Mouse (Mus musculus) activated CD4-positive, CD25-positive, alpha-beta regulatory T cell, adult 4 months (primary cell): ENCODE data around the gene Dgkq. TPM values are rescaled to one million over a fixed set of nuclear protein-coding genes. Genes with fewer than 3 reads are reported as not detected.

Source experiments
- ATAC-seq: one replicate; pipeline ENCODE4 v1.8.0; 2017
- polyA plus RNA-seq, 2 experiments: library from polyadenylated mRNA; unstranded; fragments of 100-300 nt; shearing (Covaris generic); gene quantifications; one replicate each; pipeline ENCODE4 v1.2.1; 2017

Gene Dgkq
- polyA plus RNA-seq, 2 experiments from 2014 or later, result 4.4 to 4.5 TPM

- no peak for ATAC-seq
These were observed 11.4 kb upstream of the Dgkq start for GRCm38 (mm10) chr5:108680871-108681270.

- no peak for ATAC-seq
These were observed 10.4 kb upstream of the Dgkq start for GRCm38 (mm10) chr5:108679909-108680308.

- ATAC-seq, result no peak
These were observed 8.9 kb upstream of the Dgkq start for GRCm38 (mm10) chr5:108678296-108678854.

- no peak for ATAC-seq
These were observed 8.3 kb upstream of the Dgkq start for GRCm38 (mm10) chr5:108677605-108678295.

- ATAC-seq, result no peak
These were observed 7.5 kb upstream of the Dgkq start for GRCm38 (mm10) chr5:108676772-108677498.

GRCm38 (mm10) chr5:108675251-108675816, 5.9 kb upstream of the Dgkq start, which contains the start of gene Slc26a1:
Gene Slc26a1, minus strand, starts transcription at chr5:108675569.
- ATAC-seq, result no peak

- no peak for ATAC-seq
These were observed 5.2 kb upstream of the Dgkq start for GRCm38 (mm10) chr5:108674624-108675023.

GRCm38 (mm10) chr5:108671757-108672156, 2.3 kb upstream of the Dgkq start:
- no peak for ATAC-seq

GRCm38 (mm10) chr5:108670785-108671184, 1.3 kb upstream of the Dgkq start:
- ATAC-seq, result no peak

- no peak for ATAC-seq
These were observed 514 bp upstream of the Dgkq start for GRCm38 (mm10) chr5:108669986-108670385.

- peak; percentile 11 for ATAC-seq
These were observed 1.0 kb downstream of the Dgkq start for GRCm38 (mm10) chr5:108668387-108668932.

GRCm38 (mm10) chr5:108667370-108667769, 2.1 kb downstream of the Dgkq start:
- ATAC-seq, result no peak

GRCm38 (mm10) chr5:108665066-108665465, 4.4 kb downstream of the Dgkq start:
- no peak for ATAC-seq

GRCm38 (mm10) chr5:108662772-108663171, 6.7 kb downstream of the Dgkq start:
- no peak for ATAC-seq

- ATAC-seq, result peak; percentile 96
These were observed 8.7 kb downstream of the Dgkq start for GRCm38 (mm10) chr5:108660632-108661268.

- ATAC-seq, result peak; percentile 21
These were observed 9.5 kb downstream of the Dgkq start, which contains the start of gene Idua for GRCm38 (mm10) chr5:108659698-108660631. Gene Idua, plus strand, starts transcription at chr5:108660331.

- ATAC-seq, result no peak
These were observed 10.9 kb downstream of the Dgkq start for GRCm38 (mm10) chr5:108658611-108659010.

GRCm38 (mm10) chr5:108657406-108657805, 12.1 kb downstream of the Dgkq start:
- ATAC-seq, result no peak

GRCm38 (mm10) chr5:108655891-108656650, 13.4 kb downstream of the Dgkq start:
- no peak for ATAC-seq

GRCm38 (mm10) chr5:108655381-108655780, 14.1 kb downstream of the Dgkq start:
- no peak for ATAC-seq
